Mouse (Mus musculus) layer of hippocampus, adult 6 months (tissue): ENCODE measurements around the gene 2510009E07Rik. TPM values are rescaled to one million over a fixed set of nuclear protein-coding genes. Genes with fewer than 3 reads are reported as not detected.

Experiments used
- long read RNA-seq, 2 experiments: library from polyadenylated mRNA; unstranded; transcript quantifications; one replicate each; pipeline ENCODE4 v2.0.0; 2019 to 2020
- polyA plus RNA-seq: library from polyadenylated mRNA; unstranded; fragments of <200 nt; fragmentation: Nextera tagmentation; gene quantifications from 2 replicates; pipeline ENCODE4 v1.2.3, GENCODE M21; 2021

Gene 2510009E07Rik
- 11.1 and 12.2 TPM in 2 replicates for polyA plus RNA-seq
- long read RNA-seq, experiment 1, full-length matches to known transcripts, result 9 of 19 reads
- long read RNA-seq, experiment 1, partial matches to known transcripts, result 0 of 19 reads
- long read RNA-seq, experiment 1, other reads (novel, unspliced or antisense), result 10 of 19 reads
- long read RNA-seq, experiment 2, full-length matches to known transcripts, result 66 of 101 reads
- long read RNA-seq, experiment 2, partial matches to known transcripts, result 0 of 101 reads
- long read RNA-seq, experiment 2, other reads (novel, unspliced or antisense), result 35 of 101 reads

DNA sequence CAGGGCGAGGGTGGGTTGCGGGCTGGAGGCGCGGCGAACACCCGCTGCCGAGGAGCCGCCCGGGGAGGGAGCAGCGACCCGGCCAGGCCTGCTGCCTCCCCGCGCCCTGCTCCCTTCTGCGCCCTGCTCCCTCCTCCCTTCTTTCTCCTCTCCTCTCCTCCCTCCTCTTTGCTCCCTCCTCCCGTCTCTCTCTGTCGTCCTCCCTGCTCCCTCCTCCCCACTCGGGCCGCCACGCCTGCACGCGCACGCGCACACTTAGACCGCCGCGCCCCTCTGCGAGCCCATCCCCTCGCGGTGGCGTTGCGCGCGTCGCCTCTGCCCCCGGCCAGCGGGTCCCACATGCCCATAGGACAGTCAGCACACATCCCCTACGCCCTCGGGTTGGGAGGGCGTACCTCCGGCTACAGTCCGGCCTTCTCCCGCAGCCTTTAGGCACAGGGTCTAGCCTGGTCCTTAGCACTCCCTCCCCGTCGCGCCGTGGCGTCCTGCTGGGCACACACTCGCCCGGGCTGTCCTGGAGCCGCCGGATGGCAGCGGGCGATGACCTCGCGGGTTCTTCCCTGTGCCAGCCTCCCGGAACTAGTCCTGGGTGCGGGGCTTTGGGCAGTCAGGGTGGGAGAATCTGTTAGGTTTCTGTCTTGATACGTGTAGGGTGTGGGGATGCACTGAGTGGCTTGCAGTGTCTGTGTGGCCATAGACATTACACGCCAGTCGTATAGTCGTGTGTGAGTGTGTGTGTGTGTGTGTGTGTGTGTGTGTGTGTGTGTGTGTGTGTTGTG is at the start of gene 2510009E07Rik:
Gene 2510009E07Rik, minus strand, starts transcription at position 203 of the 779 bp plus-strand sequence.

Other genes starting within 250 kb of the 2510009E07Rik start
- gene Ehhadh, start 93.1 kb upstream of the 2510009E07Rik start, polyA plus RNA-seq, result 0.72 and 1.0 TPM in 2 replicates
- 2.2 and 3.0 TPM in 2 replicates for gene Map3k13, start 99.7 kb upstream of the 2510009E07Rik start, polyA plus RNA-seq